8 mouse cellular contexts compared by ENCODE assay signal in genomic region chr14:79389438-79390264, GRCm38 (mm10). TPM values are rescaled to one million over a fixed set of nuclear protein-coding genes. Genes with fewer than 3 reads are reported as not detected.
A peak's percentile ranks its signal among the peaks of the same experiment; 100 is the strongest.
DNase-seq lines count a peak whose midpoint lies in the region; ATAC-seq and TF ChIP-seq lines count a peak whose summit lies in the region.

No protein-coding gene starts in this region.

- H3K27ac ChIP-seq in forebrain, embryonic 10.5 days: peak overlapping the region; percentile 99
- H3K27ac ChIP-seq in hindbrain, embryonic 10.5 days: peak overlapping the region; percentile 95
- peak overlapping the region; percentile 81; the same call in 1 of the 2 replicates for H3K27ac ChIP-seq in midbrain, postnatal 0 days (ENCODE audit: low read depth, low read length)

- H3K27me3 ChIP-seq in forebrain, embryonic 10.5 days (ENCODE audit: poor library complexity, severe bottlenecking): no peaks in the 10 kb centered on the region
- H3K27me3 ChIP-seq in hindbrain, embryonic 10.5 days (ENCODE audit: insufficient read depth, poor library complexity, severe bottlenecking): no peaks in the 10 kb centered on the region
- no peaks in the 10 kb centered on the region for H3K27me3 ChIP-seq in midbrain, postnatal 0 days (ENCODE audit: insufficient read depth, low read length)

- H3K4me3 ChIP-seq in forebrain, embryonic 10.5 days: peak overlapping the region; percentile 89
- peak overlapping the region; percentile 81 for H3K4me3 ChIP-seq in hindbrain, embryonic 10.5 days
- H3K4me3 ChIP-seq in midbrain, postnatal 0 days (ENCODE audit: low read depth, low read length): peak overlapping the region; percentile 86

- H3K9ac ChIP-seq in midbrain, postnatal 0 days (replicated peaks; ENCODE audit: low read length, poor library complexity, severe bottlenecking): peak overlapping the region; percentile 61

- no peak for ATAC-seq in midbrain, postnatal 0 days (ENCODE audit: low FRiP score)

- H3K9me3 ChIP-seq in forebrain, embryonic 10.5 days: no peaks in the 10 kb centered on the region
- H3K9me3 ChIP-seq in hindbrain, embryonic 10.5 days: no peaks in the 10 kb centered on the region
- no peaks in the 10 kb centered on the region for H3K9me3 ChIP-seq in midbrain, postnatal 0 days (ENCODE audit: low read length)

- peaks cover 36% of the 10 kb centered on the region for H3K36me3 ChIP-seq in forebrain, embryonic 10.5 days (replicated peaks)
- H3K36me3 ChIP-seq in hindbrain, embryonic 10.5 days: peaks cover 33% of the 10 kb centered on the region
- H3K36me3 ChIP-seq in midbrain, postnatal 0 days (ENCODE audit: insufficient read depth, low read length): no peaks in the 10 kb centered on the region

- H3K4me2 ChIP-seq in midbrain, postnatal 0 days (ENCODE audit: low read depth, low read length, poor library complexity, severe bottlenecking): peak overlapping the region; percentile 77

- no peak for TF ChIP-seq CTCF in midbrain, postnatal 0 days (IDR thresholded peaks at IDR 0.05)

- intact Hi-C loops in heart, postnatal 25 days (cut with DNase I): loop anchor here (10.0 kb wide), 1 partner anchor 175 kb away; no protein-coding TSS in a partner anchor

- peaks cover 27% of the 10 kb centered on the region for H3K4me1 ChIP-seq in forebrain, embryonic 10.5 days
- peaks cover 20% of the 10 kb centered on the region for H3K4me1 ChIP-seq in hindbrain, embryonic 10.5 days (replicated peaks)
- H3K4me1 ChIP-seq in midbrain, postnatal 0 days (ENCODE audit: insufficient read depth, low read length): peaks cover 10% of the 10 kb centered on the region

- peak; percentile 91 for DNase-seq in heart, adult 11 months
- no peak for DNase-seq in heart, postnatal 25 days (ENCODE audit: low spot score)
- peak; percentile 21 for DNase-seq in c-Kit-positive CD71-positive TER-119-positive erythroid progenitor cells, embryonic 14.5 days (ENCODE audit: low spot score)
- no peak for DNase-seq in forebrain, embryonic 10.5 days (ENCODE audit: extremely low spot score, low spot score)
- no peak for DNase-seq in hindbrain, embryonic 10.5 days (ENCODE audit: low spot score)
- DNase-seq in liver: peak; percentile 13
- peak; percentile 5 for DNase-seq in midbrain, postnatal 0 days (ENCODE audit: low spot score)
- no peak for DNase-seq in T-cell, adult 2 months (ENCODE audit: low spot score)

- 3% methylated on average over 16 of the region's 16 CpGs for WGBS in forebrain, embryonic 10.5 days
- 4% methylated on average over 16 of the region's 16 CpGs for WGBS in hindbrain, embryonic 10.5 days
- under 1% methylated on average over 16 of the region's 16 CpGs for WGBS in midbrain, postnatal 0 days

RNA-seq across cellular contexts. Expression of gene Naa16, which starts 0.9 kb away (rescaled TPM):
- 10 to 100 TPM in 1 of 2 experiments, 1 to 10 TPM in 1; 10.0 to 10.6 TPM for total RNA-seq in heart, postnatal 25 days (2021)
- polyA plus RNA-seq in forebrain, embryonic 10.5 days (2016; fragmentation: Nextera tagmentation; extraction: Ambion mirVana): 50.7 and 51.8 TPM in 2 replicates
- polyA plus RNA-seq in hindbrain, embryonic 10.5 days (2016; fragmentation: Nextera tagmentation; extraction: Ambion mirVana): 30.8 and 42.9 TPM in 2 replicates
- 5.9 and 7.8 TPM in 2 replicates for total RNA-seq in midbrain, postnatal 0 days (2014; rRNA removed)
- polyA plus RNA-seq in midbrain, postnatal 0 days (2015; fragmentation: Nextera tagmentation; extraction: Ambion mirVana): 9.9 and 12.1 TPM in 2 replicates

RNA-seq across cellular contexts. Expression of gene Mtrf1, which starts 7.9 kb away (rescaled TPM):
- total RNA-seq in heart, postnatal 25 days (2021): 1 to 10 TPM; 6.4 to 7.3 TPM
- 9.3 and 11.5 TPM in 2 replicates for polyA plus RNA-seq in forebrain, embryonic 10.5 days (2016; fragmentation: Nextera tagmentation; extraction: Ambion mirVana)
- 9.5 and 10.5 TPM in 2 replicates for polyA plus RNA-seq in hindbrain, embryonic 10.5 days (2016; fragmentation: Nextera tagmentation; extraction: Ambion mirVana)
- total RNA-seq in midbrain, postnatal 0 days (2014; rRNA removed): 2.8 and 5.8 TPM in 2 replicates
- polyA plus RNA-seq in midbrain, postnatal 0 days (2015; fragmentation: Nextera tagmentation; extraction: Ambion mirVana): 9.7 and 10.5 TPM in 2 replicates

RNA-seq across cellular contexts. Expression of gene Kbtbd7, which starts 36.7 kb away (rescaled TPM):
- total RNA-seq in heart, postnatal 25 days (2021): 10 to 100 TPM; 10.3 to 12.0 TPM
- 11.2 and 11.7 TPM in 2 replicates for polyA plus RNA-seq in forebrain, embryonic 10.5 days (2016; fragmentation: Nextera tagmentation; extraction: Ambion mirVana)
- polyA plus RNA-seq in hindbrain, embryonic 10.5 days (2016; fragmentation: Nextera tagmentation; extraction: Ambion mirVana): 11.0 and 11.1 TPM in 2 replicates
- 36.5 and 39.8 TPM in 2 replicates for total RNA-seq in midbrain, postnatal 0 days (2014; rRNA removed)
- polyA plus RNA-seq in midbrain, postnatal 0 days (2015; fragmentation: Nextera tagmentation; extraction: Ambion mirVana): 11.3 TPM in 2 replicates

Comparison
In these comparisons a context has a peak if more than half of its experiments do, and no peak if none do; other contexts are left out.
1. DNase-seq: peak in heart, adult 11 months (single experiment), c-Kit-positive CD71-positive TER-119-positive erythroid progenitor cells, embryonic 14.5 days (single experiment), liver (single experiment) and midbrain, postnatal 0 days (single experiment); none in heart, postnatal 25 days (single experiment), forebrain, embryonic 10.5 days (single experiment), hindbrain, embryonic 10.5 days (single experiment) and T-cell, adult 2 months (single experiment).
2. Peak in every context shown above with its lines, with median percentiles within 50 percentile points of each other: H3K27ac ChIP-seq and H3K4me3 ChIP-seq.